Mouse (Mus musculus): ENCODE measurements around the gene Acyp1.

The Acyp1 gene

GRCm38 (mm10) chr12:85287809-85288485, at the start of gene Acyp1:
TSS of gene Acyp1 (minus strand) at chr12:85288438.
- no peak for DNase-seq (ENCODE audit: low spot score)

GRCm38 (mm10) chr12:85337567-85338311, 49.5 kb upstream of the Acyp1 start:
- peak; percentile 62 for DNase-seq (ENCODE audit: low spot score)

- DNase-seq (ENCODE audit: low spot score), result no peak
Observed at GRCm38 (mm10) chr12:85330153-85330552, 41.9 kb upstream of the Acyp1 start.

- no peak for DNase-seq (ENCODE audit: low spot score)
Observed at GRCm38 (mm10) chr12:85308651-85309050, 20.4 kb upstream of the Acyp1 start.

GRCm38 (mm10) chr12:85305247-85305892, 17.1 kb upstream of the Acyp1 start:
- DNase-seq (ENCODE audit: low spot score), result peak; percentile 81

GRCm38 (mm10) chr12:85304725-85305124, 16.5 kb upstream of the Acyp1 start:
- DNase-seq (ENCODE audit: low spot score), result no peak

GRCm38 (mm10) chr12:85303256-85303655, 15.0 kb upstream of the Acyp1 start:
- no peak for DNase-seq (ENCODE audit: low spot score)

GRCm38 (mm10) chr12:85298835-85299180, 10.6 kb upstream of the Acyp1 start:
- no peak for DNase-seq (ENCODE audit: low spot score)

GRCm38 (mm10) chr12:85298127-85298834, 10.0 kb upstream of the Acyp1 start:
- DNase-seq (ENCODE audit: low spot score), result no peak

GRCm38 (mm10) chr12:85297345-85297997, 9.2 kb upstream of the Acyp1 start:
- DNase-seq (ENCODE audit: low spot score), result no peak

GRCm38 (mm10) chr12:85296915-85297314, 8.7 kb upstream of the Acyp1 start:
- no peak for DNase-seq (ENCODE audit: low spot score)

GRCm38 (mm10) chr12:85295506-85295905, 7.3 kb upstream of the Acyp1 start:
- DNase-seq (ENCODE audit: low spot score), result no peak

- no peak for DNase-seq (ENCODE audit: low spot score)
Observed at GRCm38 (mm10) chr12:85292906-85293305, 4.7 kb upstream of the Acyp1 start.

GRCm38 (mm10) chr12:85292288-85292687, 4.0 kb upstream of the Acyp1 start:
- no peak for DNase-seq (ENCODE audit: low spot score)

GRCm38 (mm10) chr12:85291541-85291940, 3.3 kb upstream of the Acyp1 start:
- no peak for DNase-seq (ENCODE audit: low spot score)

GRCm38 (mm10) chr12:85290633-85291032, 2.4 kb upstream of the Acyp1 start:
- no peak for DNase-seq (ENCODE audit: low spot score)

GRCm38 (mm10) chr12:85289157-85290000, 1.1 kb upstream of the Acyp1 start:
- no peak for DNase-seq (ENCODE audit: low spot score)

GRCm38 (mm10) chr12:85288486-85289156, 383 bp upstream of the Acyp1 start, which contains the start of gene Zc2hc1c:
TSS of gene Zc2hc1c (plus strand) at chr12:85288591.
- DNase-seq (ENCODE audit: low spot score), result peak; percentile 67

GRCm38 (mm10) chr12:85286941-85287340, 1.3 kb downstream of the Acyp1 start:
- DNase-seq (ENCODE audit: low spot score), result peak; percentile 47

- no peak for DNase-seq (ENCODE audit: low spot score)
Observed at GRCm38 (mm10) chr12:85284996-85285395, 3.2 kb downstream of the Acyp1 start.
